Mouse (Mus musculus): ENCODE data around the gene Abhd16a.

Abhd16a gene

GRCm38 (mm10) chr17:35082841-35083576 is 6.1 kb upstream of the Abhd16a start:
- no peak for DNase-seq (ENCODE audit: extremely low read depth, insufficient read length, low spot score)

- DNase-seq (ENCODE audit: extremely low read depth, insufficient read length, low spot score) = no peak
Observed at GRCm38 (mm10) chr17:35083929-35084497, 5.0 kb upstream of the Abhd16a start.

- no peak for DNase-seq (ENCODE audit: extremely low read depth, insufficient read length, low spot score)
Observed at GRCm38 (mm10) chr17:35085208-35085865, 3.7 kb upstream of the Abhd16a start, which contains the start of gene Ly6g6f. Ly6g6f (minus strand) TSS chr17:35085610.

GRCm38 (mm10) chr17:35088151-35088550 is 912 bp upstream of the Abhd16a start:
- no peak for DNase-seq (ENCODE audit: extremely low read depth, insufficient read length, low spot score)

GRCm38 (mm10) chr17:35090166-35090932 is 1.3 kb downstream of the Abhd16a start:
- no peak for DNase-seq (ENCODE audit: extremely low read depth, insufficient read length, low spot score)

GRCm38 (mm10) chr17:35092403-35093198 is 3.5 kb downstream of the Abhd16a start:
- no peak for DNase-seq (ENCODE audit: extremely low read depth, insufficient read length, low spot score)

GRCm38 (mm10) chr17:35094475-35095365 is 5.7 kb downstream of the Abhd16a start:
- DNase-seq (ENCODE audit: extremely low read depth, insufficient read length, low spot score) = no peak

- DNase-seq (ENCODE audit: extremely low read depth, insufficient read length, low spot score) = no peak
Observed at GRCm38 (mm10) chr17:35096597-35096996, 7.5 kb downstream of the Abhd16a start.

GRCm38 (mm10) chr17:35097164-35097655 is 8.1 kb downstream of the Abhd16a start:
- no peak for DNase-seq (ENCODE audit: extremely low read depth, insufficient read length, low spot score)

- no peak for DNase-seq (ENCODE audit: extremely low read depth, insufficient read length, low spot score)
Observed at GRCm38 (mm10) chr17:35100196-35100765, 11.2 kb downstream of the Abhd16a start.

- no peak for DNase-seq (ENCODE audit: extremely low read depth, insufficient read length, low spot score)
Observed at GRCm38 (mm10) chr17:35101161-35101560, 12.1 kb downstream of the Abhd16a start.

GRCm38 (mm10) chr17:35102299-35102698 is 13.2 kb downstream of the Abhd16a start:
- no peak for DNase-seq (ENCODE audit: extremely low read depth, insufficient read length, low spot score)

GRCm38 (mm10) chr17:35103221-35103690 is 14.2 kb downstream of the Abhd16a start:
- no peak for DNase-seq (ENCODE audit: extremely low read depth, insufficient read length, low spot score)

- DNase-seq (ENCODE audit: extremely low read depth, insufficient read length, low spot score) = no peak
Observed at GRCm38 (mm10) chr17:35104079-35104478, 15.0 kb downstream of the Abhd16a start.

GRCm38 (mm10) chr17:35104754-35105153 is 15.7 kb downstream of the Abhd16a start:
- DNase-seq (ENCODE audit: extremely low read depth, insufficient read length, low spot score) = no peak

- no peak for DNase-seq (ENCODE audit: extremely low read depth, insufficient read length, low spot score)
Observed at GRCm38 (mm10) chr17:35105740-35106389, 16.8 kb downstream of the Abhd16a start.

GRCm38 (mm10) chr17:35106522-35106921 is 17.5 kb downstream of the Abhd16a start:
- no peak for DNase-seq (ENCODE audit: extremely low read depth, insufficient read length, low spot score)

- DNase-seq (ENCODE audit: extremely low read depth, insufficient read length, low spot score) = no peak
Observed at GRCm38 (mm10) chr17:35108097-35108496, 19.0 kb downstream of the Abhd16a start, which contains the start of gene Ly6g5c. Ly6g5c (plus strand) TSS chr17:35108279.
